Mouse (Mus musculus): ENCODE data around the gene Piwil4.

DNA sequence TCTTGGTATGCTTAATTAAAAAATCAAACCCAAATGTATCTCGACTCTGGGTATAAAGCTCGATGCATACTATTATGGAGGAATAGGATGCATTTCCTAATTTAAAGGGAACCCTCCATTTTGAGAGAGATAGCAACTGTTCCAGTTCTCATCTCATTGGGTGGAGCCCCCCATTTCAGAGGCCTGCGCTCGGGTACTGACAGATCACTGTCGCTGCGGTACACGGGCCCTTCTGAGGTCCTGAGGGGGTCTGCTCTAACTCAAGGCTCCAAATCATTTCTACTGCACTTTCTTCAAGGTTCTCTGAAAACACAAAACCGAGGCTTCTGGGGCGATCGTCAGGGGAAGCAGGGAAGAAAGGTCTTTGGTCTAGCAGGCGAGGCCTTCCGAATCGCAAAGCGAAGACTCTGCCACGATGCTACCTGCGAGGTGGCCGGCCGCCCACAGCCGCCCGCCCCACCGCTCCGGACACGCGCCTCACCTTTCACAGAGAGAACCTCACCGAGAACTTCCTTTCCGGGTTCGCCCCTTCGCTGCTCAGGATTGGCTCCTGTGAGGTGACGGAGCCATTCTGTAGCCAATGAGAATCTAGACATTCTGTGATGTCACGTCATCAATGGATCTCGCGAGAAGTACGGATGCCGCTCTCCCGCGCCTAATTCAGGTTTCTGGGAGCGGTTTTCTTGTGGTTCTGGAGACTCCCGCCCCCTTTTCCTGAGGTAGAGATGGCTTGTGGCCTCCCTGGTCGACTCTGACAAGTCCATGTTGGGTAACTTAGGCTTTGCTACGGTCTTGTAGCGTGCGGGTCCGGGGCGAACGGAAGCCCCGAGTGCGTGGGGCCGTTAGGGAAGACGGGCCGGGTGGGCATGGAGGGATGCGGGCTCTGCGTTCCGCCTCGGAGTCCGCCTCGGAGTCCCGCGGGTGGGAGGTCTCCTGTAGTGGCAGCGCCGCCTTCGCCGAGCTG is 43.8 kb upstream of the Piwil4 start, which contains the start of the genes Mre11a and Ankrd49:
- TF ChIP-seq GATA1 (IDR thresholded peaks at IDR 0.05; ENCODE audit: borderline replicate concordance, low read length) (no peak), FLI1 (IDR thresholded peaks at IDR 0.05; ENCODE audit: low read length) (no peak)

Data from megakaryocyte, embryonic 14.5 days (primary cell).